Mouse (Mus musculus) adrenal gland, postnatal 25 days (tissue): ENCODE measurements around the gene Ndufv3. TPM values are rescaled to one million over a fixed set of nuclear protein-coding genes. Genes with fewer than 3 reads are reported as not detected.
"Not testable (repeated sequence)": the region's sequence is repeated elsewhere in the genome, so short reads cannot be mapped to it uniquely, and the experiment has no call there.

Experiments
- DNase-seq: peaks from one replicate; pipeline ENCODE4 v3.0.0; 2021; ENCODE audit warnings: mixed read lengths
- total RNA-seq: library from RNA; stranded (reverse); gene quantifications from 2 replicates; pipeline ENCODE4 v1.2.3, GENCODE M21; 2021

Ndufv3 gene
- total RNA-seq, 1 experiment from 2014 or later = 390 TPM

DNA sequence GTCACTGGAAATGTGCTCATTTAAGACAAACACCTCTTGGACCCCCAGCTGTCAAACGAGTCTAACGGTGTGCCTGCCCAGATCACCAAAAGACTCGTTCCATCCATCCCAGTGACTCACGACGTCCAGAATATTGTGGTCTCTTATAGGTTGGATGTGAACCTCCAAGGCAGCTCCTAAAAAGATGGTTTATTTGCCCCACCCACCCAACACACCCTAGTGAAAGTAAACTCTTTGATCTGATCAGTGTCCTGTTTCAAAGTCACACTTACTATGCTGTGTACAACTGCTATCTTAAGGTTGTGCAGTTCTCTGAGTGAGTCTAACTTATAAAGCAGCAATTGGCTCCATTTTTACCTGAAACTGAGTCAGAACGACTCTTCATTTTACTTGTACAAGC lies 7.3 kb upstream of the Ndufv3 start:
- DNase-seq = no peak

- no peak for DNase-seq
These were observed 5.2 kb upstream of the Ndufv3 start for GRCm38 (mm10) chr17:31514696-31515095.

DNA sequence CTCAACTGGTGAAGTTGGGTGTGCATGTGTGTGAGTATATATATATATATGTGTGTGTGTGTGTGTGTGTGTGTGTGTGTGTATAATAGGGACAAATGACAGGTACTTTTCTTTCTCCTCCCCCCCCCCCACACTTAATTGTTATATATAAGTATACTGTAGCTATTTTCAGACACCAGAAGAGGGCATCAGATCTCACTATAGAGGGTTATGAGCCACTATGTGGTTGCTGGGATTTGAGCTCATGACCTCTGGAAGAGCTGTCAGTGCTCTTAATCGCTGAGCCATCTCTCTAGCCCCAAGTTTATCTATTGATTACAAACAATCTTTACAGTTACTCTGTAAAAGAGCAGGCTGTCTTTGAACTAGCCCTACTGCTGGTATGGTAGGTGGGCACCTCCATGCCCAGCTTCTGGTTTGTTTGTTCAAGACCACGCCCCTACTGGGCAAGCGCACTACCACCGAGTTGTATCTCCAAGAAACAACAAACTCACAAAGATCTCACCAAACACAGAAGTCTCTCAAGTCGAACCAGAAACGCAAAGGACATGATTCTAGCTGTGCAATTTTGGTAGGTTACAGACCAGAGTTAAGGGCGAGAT lies 470 bp upstream of the Ndufv3 start:
- no peak for DNase-seq

DNA sequence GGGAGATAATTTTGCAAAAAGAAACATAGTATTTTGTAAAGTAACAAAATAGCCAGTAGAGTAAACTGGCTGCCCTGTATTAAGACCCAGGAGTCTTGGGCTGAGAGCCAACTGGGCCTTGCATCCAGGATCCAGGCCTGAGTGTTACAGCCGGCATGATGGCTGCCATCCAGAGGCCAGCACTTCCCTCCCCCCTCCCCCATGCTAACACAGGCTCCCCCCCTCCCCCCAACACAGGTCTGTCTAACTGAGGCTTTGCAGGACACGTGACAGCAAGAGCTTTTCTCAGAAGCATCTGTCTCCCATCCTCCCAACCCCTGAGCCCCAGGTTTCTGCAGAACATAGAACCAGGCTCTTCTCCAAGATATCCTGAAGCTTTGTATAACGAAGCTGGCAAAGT lies 980 bp downstream of the Ndufv3 start:
- peak; percentile 61 for DNase-seq

GRCm38 (mm10) chr17:31521948-31522347 lies 2.0 kb downstream of the Ndufv3 start:
- DNase-seq = no peak

DNA sequence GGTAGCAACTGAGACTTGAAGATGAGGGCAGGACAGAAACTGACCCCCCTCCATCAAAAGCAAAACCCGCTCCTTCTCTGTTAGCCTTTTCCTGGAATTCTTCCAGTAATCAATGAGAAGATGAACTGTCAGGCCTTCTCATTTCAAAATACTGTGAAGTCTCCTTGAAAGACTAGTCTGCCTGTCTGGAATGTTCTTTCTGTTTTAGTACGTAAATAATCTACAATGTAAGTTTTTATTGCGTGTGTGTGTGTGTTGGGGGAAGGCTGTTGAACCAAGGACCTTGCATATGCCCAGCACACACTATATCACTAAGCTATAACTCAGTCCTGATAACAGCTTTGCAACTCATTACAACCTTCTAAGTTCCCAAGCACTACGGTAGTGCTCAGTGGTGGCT lies 5.2 kb downstream of the Ndufv3 start:
- DNase-seq = no peak

DNA sequence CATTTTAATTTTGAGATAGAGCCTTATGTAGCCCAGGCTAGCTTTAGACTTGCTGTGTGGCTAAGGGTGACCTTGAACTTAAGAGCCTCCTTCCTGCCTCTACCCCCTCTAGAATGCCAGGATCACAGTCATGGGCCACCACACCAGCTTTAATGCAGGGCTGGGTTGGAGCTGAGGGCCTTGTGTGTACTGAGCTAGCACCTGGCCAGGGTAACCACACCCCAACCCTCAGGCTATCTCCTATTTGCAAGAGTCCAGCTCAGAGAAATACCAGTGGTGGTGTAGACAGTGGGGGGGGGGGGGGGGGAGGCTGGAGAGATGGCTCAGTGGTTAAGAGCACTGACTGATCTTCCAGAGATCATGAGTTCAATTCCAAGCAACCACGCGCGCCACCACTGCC lies 5.9 kb downstream of the Ndufv3 start:
- no peak for DNase-seq

- DNase-seq = no peak
These were observed 9.4 kb downstream of the Ndufv3 start for GRCm38 (mm10) chr17:31529314-31529713.

DNA sequence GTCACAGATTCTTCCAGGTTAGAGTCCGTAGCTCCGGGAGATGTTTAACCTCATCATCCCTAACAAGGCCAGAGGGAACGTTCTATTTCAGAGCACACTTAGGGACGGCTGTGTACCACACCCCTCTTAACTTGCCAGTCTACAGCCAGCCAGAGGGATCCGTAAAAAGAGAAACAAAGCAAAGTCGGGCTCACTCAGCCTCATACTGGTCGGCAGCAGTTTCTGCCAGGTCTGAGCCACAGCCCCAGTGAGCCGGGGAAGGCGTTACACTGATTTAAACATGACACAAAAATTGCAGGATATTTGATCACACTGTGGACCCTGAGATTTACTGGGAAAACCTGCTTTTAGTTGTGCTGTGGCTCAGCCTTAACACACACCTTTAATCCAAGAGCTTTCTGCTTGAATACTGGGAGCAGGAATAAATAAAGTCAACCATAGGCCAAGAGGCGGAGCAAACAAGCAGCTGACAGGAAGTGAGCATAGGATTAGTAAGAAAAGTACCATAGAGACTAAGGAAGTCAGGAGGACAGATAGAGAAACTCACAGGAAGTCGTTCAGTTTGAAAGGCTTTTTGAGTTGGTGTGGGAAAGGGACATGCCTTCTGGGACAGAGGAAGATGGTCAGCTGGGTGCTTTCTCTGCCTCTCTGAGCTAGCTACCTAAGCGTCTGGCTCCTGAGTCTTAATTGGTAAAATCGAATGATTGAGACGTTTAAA lies 11.7 kb downstream of the Ndufv3 start:
- DNase-seq = no peak

- DNase-seq = not testable (repeated sequence)
These were observed 12.4 kb downstream of the Ndufv3 start for GRCm38 (mm10) chr17:31532331-31532730.

- DNase-seq = no peak
These were observed 15.4 kb downstream of the Ndufv3 start for GRCm38 (mm10) chr17:31535358-31535757.

DNA sequence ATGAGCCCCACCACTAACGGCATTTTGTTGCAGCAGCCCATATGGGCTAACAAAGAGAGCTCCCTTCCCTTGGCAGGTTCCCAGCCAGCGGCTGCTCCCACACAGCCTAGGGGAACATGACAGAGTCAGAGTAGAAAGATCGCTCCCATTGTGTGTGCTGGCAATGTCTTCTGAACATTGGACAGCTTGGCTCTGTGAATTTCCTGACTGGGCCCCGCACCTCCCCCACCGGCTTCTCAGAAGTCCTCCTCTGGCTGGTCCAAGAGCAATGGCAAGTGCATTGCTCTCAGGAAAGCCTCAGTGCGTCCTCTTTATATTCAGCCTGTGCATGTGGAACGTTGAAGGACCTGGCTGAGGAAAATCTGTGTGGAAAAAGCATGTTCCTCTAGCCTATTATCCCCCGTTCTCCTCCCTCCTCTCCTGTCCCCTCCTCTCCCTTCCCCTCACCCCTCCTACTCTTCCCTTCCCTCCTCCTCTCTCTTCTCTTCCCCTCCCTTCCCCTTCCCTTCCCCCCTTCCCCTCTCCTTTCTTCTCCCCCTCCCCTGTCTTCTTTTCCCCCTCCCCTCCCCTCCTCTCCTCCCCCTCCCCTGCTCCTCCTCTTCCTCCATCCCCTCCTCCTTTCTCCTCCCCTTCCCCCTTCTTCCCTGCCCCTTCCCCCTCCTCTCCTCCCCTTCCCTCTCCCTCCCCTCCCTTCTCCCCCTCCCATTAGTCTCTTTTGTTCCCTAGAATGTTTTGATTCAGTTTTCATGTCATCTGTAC lies 16.1 kb downstream of the Ndufv3 start:
- peak; percentile 16 for DNase-seq

GRCm38 (mm10) chr17:31540101-31540500 lies 20.2 kb downstream of the Ndufv3 start:
- DNase-seq = no peak

- no peak for DNase-seq
These were observed 21.0 kb downstream of the Ndufv3 start for GRCm38 (mm10) chr17:31540809-31541459.

DNA sequence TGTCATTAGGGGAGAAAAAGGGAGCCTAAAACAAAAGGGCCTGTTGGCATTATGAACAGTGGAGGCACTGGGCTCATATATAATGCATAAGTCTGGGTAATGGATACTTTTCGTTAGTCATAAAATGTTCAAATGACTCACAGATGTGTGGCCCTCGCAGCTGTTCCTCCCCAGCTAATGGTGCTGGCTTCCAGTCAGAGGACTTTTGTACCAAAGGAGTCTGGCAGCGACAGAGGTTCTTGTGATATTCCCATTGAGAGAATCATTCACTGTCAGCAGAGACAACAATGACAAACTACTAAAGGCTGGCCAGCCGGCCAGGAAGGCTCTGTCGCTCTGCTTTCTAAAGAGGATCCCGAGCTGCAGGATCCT lies 21.5 kb downstream of the Ndufv3 start:
- peak; percentile 30 for DNase-seq

DNA sequence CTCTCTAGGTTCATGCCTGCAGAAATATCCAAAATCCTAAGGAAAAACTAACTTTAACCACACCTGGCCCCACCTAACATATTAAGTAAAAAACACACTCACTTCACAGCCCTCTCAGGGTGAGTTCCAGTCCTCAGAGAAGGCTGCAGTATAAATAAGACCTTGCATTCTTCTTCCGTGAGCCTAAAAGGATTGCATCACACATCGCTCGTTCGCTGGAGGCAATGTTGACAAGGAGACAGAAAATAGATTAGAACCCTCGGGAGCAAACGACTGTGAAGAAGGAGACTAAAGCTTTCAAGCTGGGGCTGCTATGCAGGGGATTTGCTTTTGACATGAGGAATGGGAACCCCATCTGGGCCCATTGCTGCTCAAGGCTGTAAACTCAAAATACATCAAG lies 23.7 kb downstream of the Ndufv3 start:
- DNase-seq = no peak

- no peak for DNase-seq
These were observed 26.7 kb downstream of the Ndufv3 start for GRCm38 (mm10) chr17:31546444-31547196.

- DNase-seq = no peak
These were observed 28.1 kb downstream of the Ndufv3 start for GRCm38 (mm10) chr17:31547974-31548373.

- DNase-seq = no peak
These were observed 29.5 kb downstream of the Ndufv3 start for GRCm38 (mm10) chr17:31549389-31549788.

DNA sequence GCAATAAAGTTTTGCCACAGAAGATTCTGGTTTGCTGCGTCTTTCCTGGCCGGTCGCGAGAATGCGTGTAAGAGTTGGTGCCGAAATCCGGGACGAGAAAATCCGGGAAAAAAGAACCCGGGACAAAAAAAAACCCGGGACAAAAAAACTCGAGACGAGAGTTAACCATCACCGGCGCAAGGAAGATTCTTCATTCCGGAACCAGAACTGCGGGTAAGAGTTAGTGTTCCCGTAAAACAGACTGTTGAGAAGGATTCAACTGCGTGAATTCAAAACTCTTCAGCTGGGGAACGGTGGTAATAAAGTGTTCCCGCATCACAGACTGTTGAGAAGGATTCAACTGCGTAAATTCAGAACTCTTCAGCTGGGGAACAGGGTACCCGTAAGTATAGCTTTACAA lies 32.7 kb downstream of the Ndufv3 start:
- DNase-seq = not testable (repeated sequence)

DNA sequence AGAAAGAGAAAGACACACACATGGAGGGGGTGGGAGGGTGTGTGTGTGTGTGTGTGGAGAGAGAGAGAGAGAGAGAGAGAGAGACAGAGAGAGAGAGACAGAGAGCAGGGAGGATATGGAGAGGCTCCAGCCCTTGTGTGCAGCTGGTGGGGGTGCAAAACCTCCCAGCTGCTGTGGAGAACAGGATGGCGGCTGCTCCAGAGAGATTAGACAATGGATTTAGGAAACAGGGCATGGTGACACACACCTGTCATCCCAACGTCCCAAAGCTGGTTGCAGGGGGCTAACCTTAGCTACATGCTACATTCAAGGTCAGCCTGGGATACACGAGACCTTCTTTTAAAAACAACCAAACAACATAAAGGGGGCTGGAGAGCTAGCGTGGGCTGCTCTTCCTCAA lies 36.3 kb downstream of the Ndufv3 start:
- no peak for DNase-seq
